Mouse (Mus musculus): ENCODE measurements around the gene Gnb4.

The Gnb4 gene

GRCm38 (mm10) chr3:32614786-32615185, 1.6 kb downstream of the Gnb4 start:
- DNase-seq (ENCODE audit: low spot score in 2 of 2) = no peak

GRCm38 (mm10) chr3:32611606-32612170, 4.7 kb downstream of the Gnb4 start:
- no peak for DNase-seq (ENCODE audit: low spot score in 2 of 2)

- peak; percentile 34 to 51 for DNase-seq (ENCODE audit: low spot score in 2 of 2)
These were observed 5.8 kb downstream of the Gnb4 start for GRCm38 (mm10) chr3:32610560-32610959.

- no peak for DNase-seq (ENCODE audit: low spot score in 2 of 2)
These were observed 7.2 kb downstream of the Gnb4 start for GRCm38 (mm10) chr3:32609233-32609632.

- DNase-seq (ENCODE audit: low spot score in 2 of 2) = no peak
These were observed 15.3 kb downstream of the Gnb4 start for GRCm38 (mm10) chr3:32601055-32601454.

- DNase-seq (ENCODE audit: low spot score in 2 of 2) = no peak
These were observed 17.1 kb downstream of the Gnb4 start for GRCm38 (mm10) chr3:32599328-32599727.

GRCm38 (mm10) chr3:32595080-32595479, 21.3 kb downstream of the Gnb4 start:
- no peak for DNase-seq (ENCODE audit: low spot score in 2 of 2)

GRCm38 (mm10) chr3:32586274-32586673, 30.1 kb downstream of the Gnb4 start:
- DNase-seq (ENCODE audit: low spot score in 2 of 2) = no peak

- DNase-seq (ENCODE audit: low spot score in 2 of 2) = no peak
These were observed 32.9 kb downstream of the Gnb4 start for GRCm38 (mm10) chr3:32583489-32583888.

GRCm38 (mm10) chr3:32581911-32582310, 34.5 kb downstream of the Gnb4 start:
- no peak for DNase-seq (ENCODE audit: low spot score in 2 of 2)

GRCm38 (mm10) chr3:32580738-32581137, 35.6 kb downstream of the Gnb4 start:
- no peak for DNase-seq (ENCODE audit: low spot score in 2 of 2)

GRCm38 (mm10) chr3:32578772-32579171, 37.6 kb downstream of the Gnb4 start:
- DNase-seq (ENCODE audit: low spot score in 2 of 2) = no peak

GRCm38 (mm10) chr3:32575151-32575550, 41.2 kb downstream of the Gnb4 start:
- DNase-seq (ENCODE audit: low spot score in 2 of 2) = no peak

GRCm38 (mm10) chr3:32573881-32574280, 42.5 kb downstream of the Gnb4 start:
- no peak for DNase-seq (ENCODE audit: low spot score in 2 of 2)

- no peak for DNase-seq (ENCODE audit: low spot score in 2 of 2)
These were observed 43.3 kb downstream of the Gnb4 start for GRCm38 (mm10) chr3:32573086-32573485.

GRCm38 (mm10) chr3:32563401-32563800, 53.0 kb downstream of the Gnb4 start:
- no peak for DNase-seq (ENCODE audit: low spot score in 2 of 2)

- DNase-seq (ENCODE audit: low spot score in 2 of 2) = no peak
These were observed 63.3 kb downstream of the Gnb4 start for GRCm38 (mm10) chr3:32553061-32553460.

GRCm38 (mm10) chr3:32538091-32538490, 78.3 kb downstream of the Gnb4 start:
- DNase-seq (ENCODE audit: low spot score in 2 of 2) = no peak

GRCm38 (mm10) chr3:32537556-32537955, 78.8 kb downstream of the Gnb4 start:
- peak; percentile 24 to 32 for DNase-seq (ENCODE audit: low spot score in 2 of 2)

- no peak for DNase-seq (ENCODE audit: low spot score in 2 of 2)
These were observed 80.7 kb downstream of the Gnb4 start for GRCm38 (mm10) chr3:32535692-32536091.

Data from right cerebral cortex, postnatal 36 days (tissue).